7 mouse cellular contexts compared by ENCODE assay signal in genomic region chr3:65927685-65928084, GRCm38 (mm10). TPM values are rescaled to one million over a fixed set of nuclear protein-coding genes. Genes with fewer than 3 reads are reported as not detected.
DNase-seq lines count a peak whose midpoint lies in the region; ATAC-seq and TF ChIP-seq lines count a peak whose summit lies in the region.

No protein-coding gene starts in this region.

- 0 out of 2 replicates have a peak overlapping the region, but pooled peaks have one; percentile 7 for H3K4me3 ChIP-seq in E14TG2a.4 (replicated peaks; ENCODE audit: low read length)
- no peak overlapping the region for H3K4me3 ChIP-seq in embryonic facial prominence, embryonic 10.5 days
- no peak overlapping the region for H3K4me3 ChIP-seq in heart, embryonic 16.5 days (ENCODE audit: low read length)
- H3K4me3 ChIP-seq in lung, embryonic 14.5 days (ENCODE audit: low read depth, low read length) = no peak overlapping the region

- H3K9ac ChIP-seq in heart, embryonic 16.5 days (ENCODE audit: low read length) = peak overlapping the region; percentile 50; the same call in 1 of the 2 replicates
- H3K9ac ChIP-seq in lung, embryonic 14.5 days = no peak overlapping the region

- no peaks in the 10 kb centered on the region for H3K9me3 ChIP-seq in E14TG2a.4 (ENCODE audit: low read length)
- no peaks in the 10 kb centered on the region for H3K9me3 ChIP-seq in embryonic facial prominence, embryonic 10.5 days
- no peaks in the 10 kb centered on the region for H3K9me3 ChIP-seq in heart, embryonic 16.5 days (replicated peaks; ENCODE audit: control insufficient read depth, low read length)
- no peaks in the 10 kb centered on the region for H3K9me3 ChIP-seq in lung, embryonic 14.5 days (ENCODE audit: low read depth, low read length)

- no peak for TF ChIP-seq CTCF in E14TG2a.4 (conservative IDR thresholded peaks at IDR 0.05; ENCODE audit: low read length)
- no peak for TF ChIP-seq CTCF in lung, embryonic 14.5 days (IDR thresholded peaks at IDR 0.05; ENCODE audit: low read depth)

- no peaks in the 10 kb centered on the region for H3K36me3 ChIP-seq in E14TG2a.4 (ENCODE audit: insufficient read depth, low read length)
- H3K36me3 ChIP-seq in embryonic facial prominence, embryonic 10.5 days (replicated peaks) = no peaks in the 10 kb centered on the region
- H3K36me3 ChIP-seq in heart, embryonic 16.5 days (ENCODE audit: control insufficient read depth, insufficient read depth) = no peaks in the 10 kb centered on the region
- no peaks in the 10 kb centered on the region for H3K36me3 ChIP-seq in lung, embryonic 14.5 days (ENCODE audit: insufficient read depth)

- ATAC-seq in heart, embryonic 16.5 days (replicated peaks; ENCODE audit: extremely low read depth, insufficient read depth, low FRiP score) = peak; percentile 59
- 0 out of 2 replicates have a peak, but pooled peaks have one; percentile 19 for ATAC-seq in lung, embryonic 14.5 days (ENCODE audit: insufficient read depth)
- ATAC-seq in megakaryocyte progenitor cell, adult 5-6 weeks (replicated peaks; ENCODE audit: poor library complexity) = no peak

- peaks cover 8% of the 10 kb centered on the region; the same call in 1 of the 2 replicates for H3K27me3 ChIP-seq in E14TG2a.4 (ENCODE audit: insufficient read depth, low read length)
- 0 out of 2 replicates have a peak, but pooled peaks cover 5% of the 10 kb centered on the region for H3K27me3 ChIP-seq in embryonic facial prominence, embryonic 10.5 days (replicated peaks; ENCODE audit: low read depth, poor library complexity, severe bottlenecking)
- H3K27me3 ChIP-seq in heart, embryonic 16.5 days (ENCODE audit: control insufficient read depth, insufficient read depth, low read length) = no peaks in the 10 kb centered on the region
- no peaks in the 10 kb centered on the region for H3K27me3 ChIP-seq in lung, embryonic 14.5 days (ENCODE audit: insufficient read depth, low read length)

- H3K4me1 ChIP-seq in E14TG2a.4 (replicated peaks; ENCODE audit: low read depth, low read length) = peaks cover 38% of the 10 kb centered on the region
- H3K4me1 ChIP-seq in embryonic facial prominence, embryonic 10.5 days = peaks cover 29% of the 10 kb centered on the region
- H3K4me1 ChIP-seq in heart, embryonic 16.5 days (ENCODE audit: control insufficient read depth, insufficient read depth, low read length) = peaks cover 21% of the 10 kb centered on the region
- H3K4me1 ChIP-seq in lung, embryonic 14.5 days (ENCODE audit: insufficient read depth) = peaks cover 10% of the 10 kb centered on the region; the same call in 1 of the 2 replicates

- WGBS in embryonic facial prominence, embryonic 10.5 days = 63% methylated on average over 7 of the region's 7 CpGs
- 34% methylated on average over 7 of the region's 7 CpGs for WGBS in heart, embryonic 16.5 days
- 50% methylated on average over 7 of the region's 7 CpGs for WGBS in lung, embryonic 14.5 days

- peak overlapping the region; percentile 8 for H3K4me2 ChIP-seq in heart, embryonic 16.5 days (ENCODE audit: low read depth, low read length)
- H3K4me2 ChIP-seq in lung, embryonic 14.5 days = no peak overlapping the region

- peak; percentile 94 for DNase-seq in 3134 (ENCODE audit: extremely low read depth, insufficient read length, low spot score)
- DNase-seq in embryonic facial prominence, embryonic 10.5 days (ENCODE audit: low spot score) = peak; percentile 20
- DNase-seq in lung, embryonic 14.5 days = peak; percentile 72
- no peak for DNase-seq in embryo, embryonic 11 days

- H3K27ac ChIP-seq in embryonic facial prominence, embryonic 10.5 days (replicated peaks) = peak overlapping the region; percentile 48; the same call in 1 of the 2 replicates
- peak overlapping the region; percentile 54; the same call in 1 of the 2 replicates for H3K27ac ChIP-seq in heart, embryonic 16.5 days (ENCODE audit: low read length)
- peak overlapping the region; percentile 33; the same call in 1 of the 2 replicates for H3K27ac ChIP-seq in lung, embryonic 14.5 days (ENCODE audit: low read depth)

RNA-seq across cellular contexts. Expression of gene Ccnl1, which starts 30.4 kb away (rescaled TPM):
- polyA plus RNA-seq in embryonic facial prominence, embryonic 10.5 days (2016; fragmentation: Nextera tagmentation; extraction: Ambion mirVana) = 102 and 104 TPM in 2 replicates
- polyA plus RNA-seq in heart, embryonic 16.5 days (2015; fragmentation: Nextera tagmentation; extraction: Ambion mirVana) = 68.2 and 70.6 TPM in 2 replicates
- polyA plus RNA-seq in lung, embryonic 14.5 days (2014; fragmentation: Nextera tagmentation; extraction: Ambion mirVana) = 129 and 135 TPM in 2 replicates
- total RNA-seq in megakaryocyte progenitor cell, adult 5-6 weeks (2015) = 225 and 270 TPM in 2 replicates
- total RNA-seq in megakaryocyte progenitor cell, adult 5-6 weeks (2017) = 231 and 265 TPM in 2 replicates
